Mouse (Mus musculus) olfactory bulb, adult 2 months (tissue): Measurements from ENCODE around the gene Ptpn23.

Experiments
- CTCF ChIP-seq: fragments of 200-500 bp; IDR thresholded peaks from 2 replicates; pipeline ENCODE4 v1.5.1; 2012; ENCODE audit warnings: low read depth, mild to moderate bottlenecking, low read length, moderate library complexity; ENCODE audit not compliant: insufficient read depth
- POLR2A ChIP-seq: fragments of 200-500 bp; IDR thresholded peaks from 2 replicates; pipeline ENCODE4 v1.6.1; 2012; ENCODE audit warnings: mild to moderate bottlenecking, low read depth, low read length, moderate library complexity; ENCODE audit not compliant: insufficient read depth

GRCm38 (mm10) chr9:110342008-110342407 is 66.0 kb downstream of the Ptpn23 start:
- TF ChIP-seq CTCF (no peak), POLR2A (no peak)
